Mouse (Mus musculus): Measurements from ENCODE around the gene Ada. TPM values are rescaled to one million over a fixed set of nuclear protein-coding genes. Genes with fewer than 3 reads are reported as not detected.

Gene Ada
- polyA plus RNA-seq, 1 experiment from 2014 or later, result 10.0 TPM

DNA sequence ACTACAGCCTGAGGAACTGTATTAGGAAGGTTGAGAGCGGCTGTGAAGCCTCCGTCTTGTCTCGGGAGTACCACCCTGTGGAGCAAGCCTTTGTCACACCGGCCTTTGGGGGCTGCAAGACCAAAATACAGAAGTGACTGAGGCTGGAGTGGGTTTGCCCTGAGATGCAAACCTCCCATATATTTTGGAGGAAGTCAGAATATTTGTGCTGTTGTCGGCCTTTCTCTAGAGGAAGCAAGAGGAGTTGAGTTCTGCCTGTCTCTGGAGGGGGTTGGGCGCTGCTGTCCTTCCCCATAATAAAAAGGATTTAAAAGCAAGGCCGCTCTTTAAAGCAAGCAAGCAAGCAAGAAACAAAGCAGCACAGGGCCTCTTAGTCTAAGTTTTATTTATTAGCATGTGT, 11.4 kb upstream of the Ada start:
- no peak for DNase-seq (ENCODE audit: low spot score)
- 88% methylated on average over 7 of the region's 7 CpGs for WGBS

DNA sequence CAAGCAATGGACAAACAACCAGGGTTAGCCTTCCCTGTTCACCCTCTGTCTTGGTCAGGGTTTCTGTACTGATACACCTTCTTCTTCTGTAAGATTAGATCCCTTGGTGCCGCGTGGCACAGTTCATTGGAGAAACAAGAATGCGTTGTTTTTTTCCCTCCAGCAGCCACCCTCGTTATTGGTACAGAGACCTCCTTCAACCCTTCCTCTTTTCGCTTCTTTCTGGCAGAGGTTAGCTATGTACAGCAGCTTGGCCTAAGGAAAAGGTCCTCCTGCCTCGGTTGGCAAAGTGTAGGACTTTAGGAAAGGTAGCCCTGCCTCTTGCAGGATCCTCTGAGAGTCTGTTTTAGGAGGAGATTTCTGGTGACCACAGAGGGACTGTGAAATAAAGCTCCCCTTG, 10.6 kb upstream of the Ada start:
- no peak for DNase-seq (ENCODE audit: low spot score)
- 86% methylated on average over 6 of the region's 6 CpGs for WGBS

More for the DNA sequence above, 11.4 kb upstream of the Ada start:
- Histone ChIP-seq H3K36me3 (no peaks in the 10 kb centered on the region), H3K4me1 (peaks cover 9% of the 10 kb centered on the region), H3K27ac (replicated peaks) (no peak overlapping the region), H3K4me3 (no peak overlapping the region), H3K27me3 (ENCODE audit: low read depth, poor library complexity, severe bottlenecking) (no peaks in the 10 kb centered on the region), H3K9me3 (replicated peaks) (no peaks in the 10 kb centered on the region)

DNA sequence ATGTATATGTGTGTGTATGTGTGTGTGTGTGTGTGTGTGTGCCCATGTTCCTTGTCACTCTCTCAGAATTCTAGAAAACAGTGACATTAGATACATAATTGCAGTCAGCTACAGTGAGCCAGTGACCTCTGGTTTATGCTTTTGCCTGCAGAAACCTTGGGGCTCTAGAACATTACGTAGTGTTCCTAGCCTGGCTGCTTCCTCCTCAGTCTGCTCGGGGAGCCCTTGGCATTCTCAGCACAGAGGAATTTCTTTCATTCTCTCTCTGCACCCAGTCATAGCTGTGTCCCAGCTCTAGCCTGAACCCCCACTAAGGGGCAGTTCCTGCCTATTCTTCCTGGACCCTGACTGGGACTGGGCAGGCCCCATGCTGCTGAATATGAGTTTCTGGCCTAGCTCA, 8.1 kb upstream of the Ada start:
- peaks cover 4% of the 10 kb centered on the region; the same call in 1 of the 2 replicates for H3K4me1 ChIP-seq
- H3K9me3 ChIP-seq (replicated peaks), result no peaks in the 10 kb centered on the region
- no peak for DNase-seq (ENCODE audit: low spot score)
- no peak overlapping the region for H3K27ac ChIP-seq (replicated peaks)
- H3K27me3 ChIP-seq (ENCODE audit: low read depth, poor library complexity, severe bottlenecking), result peaks cover 2% of the 10 kb centered on the region
- 89% methylated on average over 2 of the region's 2 CpGs for WGBS
- H3K36me3 ChIP-seq, result no peaks in the 10 kb centered on the region
- H3K4me3 ChIP-seq, result no peak overlapping the region

More for the DNA sequence above, 10.6 kb upstream of the Ada start:
- Histone ChIP-seq H3K9me3 (replicated peaks) (no peaks in the 10 kb centered on the region), H3K36me3 (no peaks in the 10 kb centered on the region), H3K4me3 (no peak overlapping the region), H3K27me3 (ENCODE audit: low read depth, poor library complexity, severe bottlenecking) (no peaks in the 10 kb centered on the region), H3K4me1 (peaks cover 9% of the 10 kb centered on the region), H3K27ac (replicated peaks) (no peak overlapping the region)

DNA sequence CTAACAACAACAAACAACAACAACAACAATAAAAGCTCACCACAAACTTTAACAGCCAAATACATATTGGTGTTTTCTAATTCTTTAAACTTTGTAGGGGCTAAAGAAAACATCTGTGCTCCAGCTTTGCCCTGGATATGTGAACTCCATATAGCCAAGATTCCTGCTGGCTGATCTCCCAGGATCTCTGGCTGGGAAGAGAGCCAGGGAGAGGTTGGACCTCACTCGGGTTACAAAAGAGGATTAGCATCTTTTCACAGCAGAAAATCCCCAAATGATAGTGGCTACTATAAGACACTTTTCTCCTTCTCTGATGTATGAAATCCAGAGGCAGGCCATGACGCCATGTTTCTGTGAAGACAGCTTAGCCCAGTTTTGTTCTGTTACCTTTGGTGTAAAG, 6.7 kb upstream of the Ada start:
- no peaks in the 10 kb centered on the region for H3K36me3 ChIP-seq
- peaks cover 16% of the 10 kb centered on the region for H3K27me3 ChIP-seq (ENCODE audit: low read depth, poor library complexity, severe bottlenecking)
- H3K27ac ChIP-seq (replicated peaks), result no peak overlapping the region
- H3K4me3 ChIP-seq, result no peak overlapping the region
- WGBS, result 26% methylated on average over 2 of the region's 2 CpGs
- DNase-seq (ENCODE audit: low spot score), result no peak
- no peaks in the 10 kb centered on the region for H3K9me3 ChIP-seq (replicated peaks)
- H3K4me1 ChIP-seq, result peaks cover 4% of the 10 kb centered on the region; the same call in 1 of the 2 replicates

DNA sequence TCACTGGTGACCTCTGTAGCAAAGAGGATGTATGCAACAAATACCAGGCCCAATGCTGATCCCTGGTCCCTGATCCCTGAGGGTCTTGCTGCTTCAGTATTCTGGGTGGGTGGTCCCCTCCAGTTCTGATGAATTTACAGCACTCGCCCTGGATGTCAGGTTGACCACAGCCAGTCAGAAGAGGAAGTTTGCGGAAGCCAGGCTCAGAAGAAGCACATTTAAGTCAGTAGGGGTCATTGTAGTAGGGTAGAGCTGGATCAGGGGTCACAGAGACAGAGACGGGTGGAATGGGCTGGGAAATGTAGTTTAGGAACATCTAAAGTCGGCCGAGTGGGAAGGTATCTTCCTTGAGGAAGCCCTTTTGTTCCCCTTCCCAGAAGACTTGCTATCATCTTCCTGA, 4.2 kb upstream of the Ada start:
- no peak for DNase-seq (ENCODE audit: low spot score)
- H3K27ac ChIP-seq (replicated peaks), result no peak overlapping the region
- H3K4me1 ChIP-seq, result peaks cover 19% of the 10 kb centered on the region
- H3K36me3 ChIP-seq, result no peaks in the 10 kb centered on the region
- no peak overlapping the region for H3K4me3 ChIP-seq
- no peaks in the 10 kb centered on the region for H3K9me3 ChIP-seq (replicated peaks)
- peaks cover 37% of the 10 kb centered on the region for H3K27me3 ChIP-seq (ENCODE audit: low read depth, poor library complexity, severe bottlenecking)
- 82% methylated on average over 5 of the region's 5 CpGs for WGBS

DNA sequence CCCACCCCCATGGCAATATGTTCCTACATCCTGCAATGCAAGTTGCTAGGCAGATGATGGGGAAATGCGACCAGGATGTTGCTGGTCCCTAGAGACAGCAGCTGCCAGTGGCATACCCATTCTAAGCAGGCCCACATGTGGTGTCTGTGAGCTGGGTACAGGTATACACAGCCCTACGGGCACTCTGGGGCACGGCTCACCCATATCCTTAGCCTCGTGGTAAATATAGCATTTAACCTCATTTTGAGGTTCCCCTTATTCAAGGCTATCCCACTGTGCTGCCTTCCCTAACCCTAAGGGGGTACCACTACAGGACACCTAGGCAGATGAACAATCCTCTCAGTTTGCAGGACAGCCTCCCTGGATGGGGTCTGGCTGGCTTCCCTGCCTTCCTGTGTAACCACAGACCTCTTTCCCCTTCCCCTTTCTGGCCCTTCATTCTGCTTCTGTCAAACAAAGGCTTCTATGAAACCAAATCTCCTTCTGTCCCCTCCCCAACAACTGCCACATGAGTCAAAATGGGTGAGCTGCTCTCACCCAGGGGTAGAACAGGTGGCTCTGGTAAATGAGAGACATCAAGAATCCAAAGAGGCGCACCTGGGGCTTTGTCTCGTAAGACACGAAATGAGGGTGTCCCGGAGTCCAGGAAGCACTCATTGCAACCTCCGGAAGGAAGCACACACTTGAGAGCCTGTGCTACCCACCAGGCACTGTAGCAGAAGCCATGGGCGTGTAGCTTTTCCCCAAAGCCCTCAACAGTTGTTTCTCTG, 5.1 kb downstream of the Ada start:
- WGBS, result 87% methylated on average over 10 of the region's 10 CpGs

DNA sequence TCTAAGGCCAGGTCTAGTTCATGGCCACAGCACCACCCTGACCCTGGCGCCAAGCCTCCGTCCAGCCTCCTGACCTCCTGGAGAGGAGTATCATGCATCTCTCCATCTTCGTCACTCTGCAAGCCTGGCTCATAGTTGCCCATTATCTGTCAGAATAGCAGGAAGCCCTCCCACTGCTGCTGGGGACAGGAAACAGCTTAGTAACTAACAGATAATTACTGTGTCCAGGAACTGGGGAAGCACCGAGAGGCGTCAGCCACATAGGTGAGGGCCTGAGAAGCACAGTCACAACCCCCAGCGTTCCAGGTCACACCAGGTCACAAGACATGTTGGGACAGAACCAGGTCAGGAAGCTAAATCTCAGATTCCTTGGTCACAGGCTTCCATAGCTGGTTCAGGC, 6.7 kb downstream of the Ada start:
- 70% methylated on average over 6 of the region's 6 CpGs for WGBS
- Histone ChIP-seq H3K9me3 (replicated peaks) (no peaks in the 10 kb centered on the region), H3K27ac (replicated peaks) (no peak overlapping the region), H3K4me3 (no peak overlapping the region), H3K27me3 (ENCODE audit: low read depth, poor library complexity, severe bottlenecking) (peaks cover 16% of the 10 kb centered on the region), H3K4me1 (peaks cover 8% of the 10 kb centered on the region; the same call in 1 of the 2 replicates), H3K36me3 (no peaks in the 10 kb centered on the region)
- DNase-seq (ENCODE audit: low spot score), result no peak

More for the DNA sequence above, 5.1 kb downstream of the Ada start:
- Histone ChIP-seq H3K4me1 (peaks cover 20% of the 10 kb centered on the region), H3K4me3 (no peak overlapping the region), H3K9me3 (replicated peaks) (no peaks in the 10 kb centered on the region), H3K27me3 (ENCODE audit: low read depth, poor library complexity, severe bottlenecking) (peaks cover 31% of the 10 kb centered on the region), H3K27ac (replicated peaks) (no peak overlapping the region), H3K36me3 (no peaks in the 10 kb centered on the region)
- no peak for DNase-seq (ENCODE audit: low spot score)

DNA sequence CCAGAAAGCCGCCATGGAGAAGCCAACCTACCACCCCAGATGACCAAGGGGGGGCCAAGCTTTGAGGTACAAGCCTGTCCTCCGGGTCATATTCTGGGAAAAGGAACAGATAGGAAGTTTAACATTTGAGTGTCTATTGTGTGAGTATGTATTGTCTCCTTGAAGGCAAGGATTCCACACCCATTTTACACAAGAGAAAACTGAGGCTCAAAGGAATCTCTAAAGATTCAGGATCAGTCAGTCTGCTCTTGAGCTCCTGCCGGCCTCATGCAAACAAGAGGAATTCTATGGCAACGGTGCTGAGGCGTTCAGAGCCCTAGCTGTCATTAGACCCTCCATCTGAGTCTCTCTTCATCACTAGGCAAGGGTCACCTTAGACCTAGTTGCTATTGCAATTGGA, 7.4 kb downstream of the Ada start:
- WGBS, result 65% methylated on average over 5 of the region's 5 CpGs
- H3K4me1 ChIP-seq, result peaks cover 8% of the 10 kb centered on the region; the same call in 1 of the 2 replicates
- no peak for DNase-seq (ENCODE audit: low spot score)
- H3K36me3 ChIP-seq, result no peaks in the 10 kb centered on the region
- H3K9me3 ChIP-seq (replicated peaks), result no peaks in the 10 kb centered on the region
- H3K27ac ChIP-seq (replicated peaks), result no peak overlapping the region
- no peak overlapping the region for H3K4me3 ChIP-seq
- peaks cover 9% of the 10 kb centered on the region for H3K27me3 ChIP-seq (ENCODE audit: low read depth, poor library complexity, severe bottlenecking)

DNA sequence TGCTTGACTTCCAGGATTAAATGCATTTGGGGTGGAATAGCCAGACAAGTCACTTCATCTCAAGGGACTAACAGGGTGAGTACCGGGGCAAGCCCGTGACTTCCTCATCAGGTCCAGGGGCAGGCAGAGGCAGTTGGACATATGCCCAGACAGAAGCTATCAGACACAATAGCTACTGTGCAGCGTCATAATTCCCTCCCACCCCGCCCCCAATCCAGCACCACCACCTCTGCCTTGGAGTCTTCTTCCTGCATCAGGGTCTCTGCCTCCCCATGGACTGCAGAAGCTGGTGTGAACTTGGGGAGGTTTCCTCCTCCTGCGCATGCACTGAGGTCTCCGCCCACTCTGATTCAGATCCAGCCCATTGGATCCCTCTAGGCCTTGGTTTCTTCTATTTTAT, 14.1 kb downstream of the Ada start:
- Histone ChIP-seq H3K36me3 (peaks cover 37% of the 10 kb centered on the region), H3K27me3 (ENCODE audit: low read depth, poor library complexity, severe bottlenecking) (no peaks in the 10 kb centered on the region), H3K4me1 (no peaks in the 10 kb centered on the region), H3K9me3 (replicated peaks) (no peaks in the 10 kb centered on the region), H3K27ac (replicated peaks) (no peak overlapping the region), H3K4me3 (no peak overlapping the region)
- DNase-seq (ENCODE audit: low spot score), result no peak
- WGBS, result 88% methylated on average over 6 of the region's 6 CpGs

DNA sequence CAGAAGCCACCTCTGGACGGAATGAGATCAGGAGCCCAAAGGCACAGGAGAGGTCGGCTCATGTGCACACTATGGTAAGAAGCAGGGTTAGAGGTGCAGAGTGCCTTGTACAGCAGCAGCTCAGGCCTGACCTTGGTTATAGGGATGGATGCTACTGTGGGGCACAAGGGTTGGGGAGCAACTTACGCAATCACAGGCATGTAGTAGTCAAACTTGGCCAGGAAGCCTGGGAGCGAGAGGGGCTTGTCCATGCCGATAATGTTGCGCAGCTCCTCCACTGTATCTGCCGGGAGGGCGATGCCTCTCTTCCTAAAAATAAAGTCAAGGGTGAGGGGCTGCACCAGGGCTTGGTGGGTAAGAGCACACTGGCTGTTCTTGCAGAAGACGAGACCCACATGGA, 14.9 kb downstream of the Ada start:
- DNase-seq (ENCODE audit: low spot score), result no peak
- Histone ChIP-seq H3K27ac (replicated peaks) (no peak overlapping the region), H3K4me1 (no peaks in the 10 kb centered on the region), H3K4me3 (no peak overlapping the region), H3K27me3 (ENCODE audit: low read depth, poor library complexity, severe bottlenecking) (no peaks in the 10 kb centered on the region), H3K9me3 (replicated peaks) (no peaks in the 10 kb centered on the region), H3K36me3 (peaks cover 45% of the 10 kb centered on the region)
- 92% methylated on average over 9 of the region's 9 CpGs for WGBS

DNA sequence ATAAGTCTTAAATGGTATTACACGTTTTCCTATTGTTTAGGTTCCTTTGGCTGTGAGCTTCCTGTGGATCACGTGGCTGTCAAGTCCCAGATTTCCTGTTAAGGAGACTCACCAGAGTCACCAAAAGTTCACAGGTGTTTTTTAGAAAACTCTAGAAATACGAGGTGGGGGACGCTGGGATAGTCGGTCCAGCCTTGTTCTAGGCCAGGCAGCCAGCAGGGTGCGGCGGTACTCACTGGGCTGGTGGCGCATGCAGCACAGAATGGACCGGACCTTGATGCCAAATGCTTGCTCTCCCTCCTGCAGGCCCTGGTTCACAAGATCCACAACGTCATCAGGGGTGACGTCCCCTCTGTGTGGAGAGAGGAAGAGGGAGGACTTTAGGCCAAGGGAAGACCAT, 18.0 kb downstream of the Ada start:
- H3K4me1 ChIP-seq, result no peaks in the 10 kb centered on the region
- H3K27ac ChIP-seq (replicated peaks), result no peak overlapping the region
- peaks cover 72% of the 10 kb centered on the region for H3K36me3 ChIP-seq
- no peaks in the 10 kb centered on the region for H3K27me3 ChIP-seq (ENCODE audit: low read depth, poor library complexity, severe bottlenecking)
- H3K9me3 ChIP-seq (replicated peaks), result no peaks in the 10 kb centered on the region
- no peak for DNase-seq (ENCODE audit: low spot score)
- no peak overlapping the region for H3K4me3 ChIP-seq
- 92% methylated on average over 11 of the region's 11 CpGs for WGBS

DNA sequence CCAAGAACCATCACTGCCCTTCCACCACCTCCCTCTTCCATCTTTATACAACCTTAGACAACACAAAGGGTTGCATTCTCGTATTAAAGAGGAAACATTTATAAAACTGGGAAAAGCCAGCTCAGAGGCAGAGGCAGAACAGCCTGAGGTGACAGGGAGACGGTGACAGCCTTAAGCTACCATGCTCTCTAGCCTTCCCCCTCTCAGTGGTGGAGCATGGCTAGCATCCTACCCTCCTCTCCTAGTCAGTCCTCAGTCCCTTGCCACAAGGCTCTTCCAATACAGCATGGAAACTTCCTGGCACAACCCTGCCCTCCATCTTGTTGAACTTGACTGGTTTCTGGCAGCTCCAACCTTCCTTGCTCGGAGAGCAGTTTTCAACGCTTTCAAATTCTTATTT, 21.7 kb downstream of the Ada start:
- H3K9me3 ChIP-seq (replicated peaks), result no peaks in the 10 kb centered on the region
- H3K4me1 ChIP-seq, result no peaks in the 10 kb centered on the region
- no peak overlapping the region for H3K27ac ChIP-seq (replicated peaks)
- no peak overlapping the region for H3K4me3 ChIP-seq
- WGBS, result 94% methylated on average over 4 of the region's 4 CpGs
- DNase-seq (ENCODE audit: low spot score), result no peak
- no peaks in the 10 kb centered on the region for H3K27me3 ChIP-seq (ENCODE audit: low read depth, poor library complexity, severe bottlenecking)
- H3K36me3 ChIP-seq, result peaks cover 98% of the 10 kb centered on the region

DNA sequence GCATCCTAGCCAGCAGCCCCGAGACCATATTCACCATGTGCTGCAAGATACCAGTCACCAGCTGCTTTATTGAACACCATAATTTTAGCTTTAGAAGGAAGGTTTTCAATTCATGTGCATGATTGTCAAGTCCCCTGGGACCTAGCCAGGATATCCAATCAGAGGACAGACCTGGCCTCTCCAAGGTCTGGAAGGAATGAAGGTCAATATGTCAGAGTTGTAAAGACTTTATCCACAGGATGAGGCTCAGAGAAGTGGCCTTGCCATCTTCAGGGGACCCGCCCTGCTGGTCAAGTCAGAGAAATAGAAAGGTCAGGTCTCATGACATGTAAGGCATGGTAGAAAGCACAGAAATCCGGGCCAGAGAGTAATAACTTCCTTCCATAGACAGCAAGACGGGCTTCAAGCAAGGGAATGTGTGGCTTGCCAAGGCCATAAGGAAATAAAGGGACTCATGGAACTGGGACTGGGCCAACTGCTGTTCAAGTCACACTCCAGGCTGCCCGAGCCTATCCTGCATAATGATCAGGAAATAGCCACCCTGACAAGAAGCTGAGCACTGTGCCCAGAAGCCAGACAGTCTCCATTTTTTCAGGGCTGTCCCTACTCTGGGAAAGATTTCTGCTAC, 23.2 kb downstream of the Ada start:
- Histone ChIP-seq H3K36me3 (peaks cover 98% of the 10 kb centered on the region), H3K9me3 (replicated peaks) (no peaks in the 10 kb centered on the region), H3K4me3 (no peak overlapping the region), H3K4me1 (no peaks in the 10 kb centered on the region), H3K27ac (replicated peaks) (no peak overlapping the region), H3K27me3 (ENCODE audit: low read depth, poor library complexity, severe bottlenecking) (no peaks in the 10 kb centered on the region)
- DNase-seq (ENCODE audit: low spot score), result no peak
- 88% methylated on average over 5 of the region's 5 CpGs for WGBS

Measured in midbrain, embryonic 10.5 days (tissue).